Mouse (Mus musculus) CD4-positive helper T cell, adult 2 months (primary cell): ENCODE results near the gene Srrd.

ENCODE experiments used
- DNase-seq: peaks from one replicate; pipeline ENCODE4 v3.0.0-alpha.2; 2012; ENCODE audit warnings: low read depth, missing footprints, low spot score

Gene Srrd

DNA sequence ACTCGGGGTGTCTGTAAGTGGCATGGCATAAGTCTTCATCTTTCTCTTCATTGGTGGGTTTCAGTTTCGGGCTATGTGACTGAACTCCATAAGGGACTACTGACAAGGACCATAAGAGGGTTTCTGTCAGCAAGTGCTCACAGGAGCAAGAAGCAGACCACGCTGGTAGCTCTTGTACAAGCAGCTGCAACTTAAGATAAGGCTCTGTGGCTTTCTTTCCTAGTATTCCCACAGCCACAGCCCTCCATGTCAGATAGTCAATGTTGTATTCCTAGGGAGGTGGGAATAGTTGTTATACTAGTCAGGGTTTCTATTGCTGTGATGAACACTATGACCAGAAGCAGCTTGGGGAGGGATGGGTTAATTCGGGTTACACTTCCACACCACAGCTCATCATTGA, 16.7 kb upstream of the Srrd start:
- DNase-seq, result no peak

- DNase-seq, result no peak
Measured at GRCm38 (mm10) chr5:112356322-112356721, 13.5 kb upstream of the Srrd start.

- DNase-seq, result no peak
Measured at GRCm38 (mm10) chr5:112355910-112356309, 13.1 kb upstream of the Srrd start, which contains the start of gene Gm6583. TSS of gene Gm6583 (minus strand) at chr5:112356033.

DNA sequence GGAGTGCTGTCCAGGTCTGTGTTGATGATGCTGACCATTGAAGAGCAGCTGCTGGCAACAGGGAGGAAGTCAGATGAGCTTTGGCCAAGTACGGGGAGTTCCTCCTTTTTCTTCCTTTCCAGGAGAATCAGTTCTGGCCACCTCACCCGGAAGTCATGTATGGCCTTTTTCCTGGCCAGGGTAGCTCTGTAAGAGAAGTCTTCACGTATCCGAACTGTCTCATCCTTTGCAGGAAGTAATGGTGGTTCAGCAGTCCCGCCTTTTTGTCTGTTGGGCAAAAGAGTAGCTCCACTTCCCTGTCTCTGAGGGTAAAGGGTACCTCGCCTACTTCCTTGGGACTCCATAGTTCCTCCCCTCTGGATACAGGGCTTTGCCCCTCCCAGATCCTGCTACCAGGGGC, 12.7 kb upstream of the Srrd start:
- no peak for DNase-seq

- no peak for DNase-seq
Measured at GRCm38 (mm10) chr5:112349169-112349568, 6.3 kb upstream of the Srrd start.

- no peak for DNase-seq
Measured at GRCm38 (mm10) chr5:112346211-112346965, 3.5 kb upstream of the Srrd start.

- DNase-seq, result no peak
Measured at GRCm38 (mm10) chr5:112344092-112344960, 1.5 kb upstream of the Srrd start.

- DNase-seq, result no peak
Measured at GRCm38 (mm10) chr5:112343205-112343595, 360 bp upstream of the Srrd start.

DNA sequence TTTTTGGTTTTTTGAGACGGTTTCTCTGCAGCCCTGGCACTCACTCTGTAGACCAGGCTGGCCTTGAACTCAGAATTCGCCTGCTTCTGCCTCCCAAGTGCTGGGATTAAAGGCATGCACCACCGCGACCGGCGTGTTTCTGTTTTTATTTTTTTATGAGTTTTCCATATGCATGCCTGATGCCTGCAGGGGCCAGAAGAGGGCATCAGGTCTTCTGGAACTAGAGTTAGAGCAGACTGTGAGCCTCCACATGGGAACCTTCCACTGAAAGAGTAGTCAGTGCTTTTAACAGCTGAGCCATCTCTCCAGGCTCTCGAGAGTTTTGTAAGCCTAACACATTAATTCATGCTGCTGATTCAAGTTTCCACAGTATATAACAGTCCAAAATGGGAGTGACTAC, 3.6 kb downstream of the Srrd start:
- DNase-seq, result no peak

DNA sequence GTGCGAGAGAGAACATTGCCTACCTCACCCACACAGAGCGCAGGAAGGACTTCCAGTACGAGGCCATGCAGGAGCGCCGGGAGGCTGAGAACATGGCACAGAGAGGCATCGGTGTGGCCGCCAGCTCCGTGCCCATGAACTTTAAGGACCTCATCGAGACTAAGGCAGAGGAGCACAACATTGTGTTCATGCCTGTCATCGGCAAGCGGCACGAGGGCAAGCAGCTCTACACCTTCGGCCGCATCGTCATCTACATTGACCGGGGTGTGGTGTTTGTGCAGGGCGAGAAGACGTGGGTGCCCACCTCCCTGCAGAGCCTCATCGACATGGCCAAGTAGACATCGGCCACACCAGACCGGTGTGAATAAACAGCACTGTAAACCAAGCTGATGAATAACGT, 5.8 kb downstream of the Srrd start:
- DNase-seq, result no peak

DNA sequence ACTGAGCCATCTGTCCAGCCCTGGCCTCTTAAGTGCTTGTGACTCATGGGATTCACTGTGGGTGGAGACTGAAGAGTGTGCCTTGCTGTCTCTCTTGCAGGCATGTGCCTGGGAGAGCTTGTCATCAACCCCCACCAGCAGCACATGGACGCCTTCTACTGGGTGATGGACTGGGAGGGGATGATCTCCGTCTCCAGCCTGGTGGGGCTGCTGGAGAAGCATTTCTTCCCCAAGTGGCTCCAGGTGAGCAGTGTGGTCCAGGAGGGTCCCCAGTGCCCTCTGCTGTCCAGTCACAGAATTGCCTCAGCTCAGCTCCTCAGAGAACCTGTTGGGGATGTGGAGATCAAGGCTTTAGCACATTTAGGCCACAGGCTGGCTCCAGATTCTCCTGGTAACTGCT, 7.4 kb downstream of the Srrd start:
- DNase-seq, result peak; percentile 67

DNA sequence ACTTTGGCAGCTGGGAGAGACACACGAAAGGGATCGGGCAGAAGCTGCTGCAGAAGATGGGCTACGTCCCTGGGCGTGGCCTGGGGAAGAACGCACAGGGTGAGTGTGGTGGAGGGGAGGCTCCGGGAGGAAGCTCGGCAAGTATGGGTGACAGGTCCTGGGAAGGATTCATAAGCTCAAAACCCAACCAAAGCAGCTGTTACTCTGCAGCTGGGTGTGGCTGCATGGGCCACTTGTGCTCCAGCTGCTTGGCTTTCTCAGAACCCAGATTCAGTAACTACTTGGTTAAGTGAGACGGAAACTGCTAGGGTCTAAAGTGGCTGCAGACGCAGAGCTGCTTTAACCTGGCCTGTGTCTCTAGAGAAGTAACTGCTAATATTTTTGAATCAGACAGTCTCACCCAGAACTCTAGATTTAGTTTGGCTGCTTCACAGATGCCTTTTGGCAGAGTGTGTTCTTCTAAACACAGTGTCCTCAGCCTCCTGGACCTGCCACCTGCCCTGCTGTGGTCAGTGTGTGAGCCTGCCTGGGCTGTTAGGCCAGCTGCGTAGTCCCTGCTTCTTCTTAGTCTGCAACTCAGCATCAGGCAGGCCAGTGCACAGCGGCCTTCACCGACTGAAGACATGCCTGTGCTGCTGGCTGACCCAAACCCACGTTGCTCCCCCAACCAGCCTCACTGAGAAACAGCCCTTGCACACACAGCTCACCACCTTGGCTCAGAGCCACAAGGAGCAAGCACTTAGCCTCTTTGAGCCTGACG, 12.9 kb downstream of the Srrd start:
- no peak for DNase-seq

DNA sequence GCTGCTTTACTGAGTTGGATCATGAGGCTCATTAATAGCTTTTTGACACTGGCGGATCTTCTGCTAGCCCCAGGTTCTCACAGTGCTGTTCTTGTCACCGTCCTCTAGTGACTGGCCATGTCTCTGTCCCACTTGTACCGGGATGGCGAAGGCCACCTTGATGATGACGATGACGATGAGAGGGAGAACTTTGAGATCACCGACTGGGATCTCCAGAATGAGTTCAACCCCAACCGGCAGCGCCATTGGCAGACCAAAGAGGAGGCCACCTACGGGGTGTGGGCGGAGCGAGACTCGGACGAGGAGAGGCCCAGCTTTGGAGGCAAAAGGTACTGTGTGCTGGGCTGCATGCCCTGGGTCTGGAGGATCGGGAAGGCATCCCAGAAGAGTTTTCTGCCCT, 15.0 kb downstream of the Srrd start:
- no peak for DNase-seq

DNA sequence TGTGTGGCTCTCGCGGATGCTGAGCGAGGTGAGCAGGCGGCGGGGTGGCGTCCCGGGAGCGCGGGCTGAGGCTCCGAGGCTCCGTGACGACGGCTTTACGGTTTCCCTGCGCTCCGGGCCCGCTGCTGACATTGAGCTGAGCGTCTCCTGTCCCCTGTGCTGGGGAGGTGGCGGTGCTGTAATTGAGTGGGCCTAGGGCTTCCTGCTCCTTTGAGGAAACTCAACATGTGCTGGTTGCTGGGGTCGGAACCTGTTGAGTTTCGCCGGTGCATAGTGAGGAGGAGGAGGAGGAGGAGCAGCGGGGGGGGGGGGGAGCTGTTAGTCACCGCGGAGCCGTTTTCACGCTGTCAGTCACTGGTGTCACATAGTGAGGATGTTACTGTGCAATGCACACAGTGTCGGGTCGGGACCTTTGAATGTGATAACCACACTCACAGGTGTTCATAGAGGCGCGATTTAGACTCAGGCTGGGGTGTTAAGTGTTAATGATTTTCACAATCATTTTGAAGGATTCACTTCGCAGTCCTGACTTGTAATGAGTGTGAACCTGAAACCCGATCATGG, 16.3 kb downstream of the Srrd start:
- DNase-seq, result peak; percentile 64

DNA sequence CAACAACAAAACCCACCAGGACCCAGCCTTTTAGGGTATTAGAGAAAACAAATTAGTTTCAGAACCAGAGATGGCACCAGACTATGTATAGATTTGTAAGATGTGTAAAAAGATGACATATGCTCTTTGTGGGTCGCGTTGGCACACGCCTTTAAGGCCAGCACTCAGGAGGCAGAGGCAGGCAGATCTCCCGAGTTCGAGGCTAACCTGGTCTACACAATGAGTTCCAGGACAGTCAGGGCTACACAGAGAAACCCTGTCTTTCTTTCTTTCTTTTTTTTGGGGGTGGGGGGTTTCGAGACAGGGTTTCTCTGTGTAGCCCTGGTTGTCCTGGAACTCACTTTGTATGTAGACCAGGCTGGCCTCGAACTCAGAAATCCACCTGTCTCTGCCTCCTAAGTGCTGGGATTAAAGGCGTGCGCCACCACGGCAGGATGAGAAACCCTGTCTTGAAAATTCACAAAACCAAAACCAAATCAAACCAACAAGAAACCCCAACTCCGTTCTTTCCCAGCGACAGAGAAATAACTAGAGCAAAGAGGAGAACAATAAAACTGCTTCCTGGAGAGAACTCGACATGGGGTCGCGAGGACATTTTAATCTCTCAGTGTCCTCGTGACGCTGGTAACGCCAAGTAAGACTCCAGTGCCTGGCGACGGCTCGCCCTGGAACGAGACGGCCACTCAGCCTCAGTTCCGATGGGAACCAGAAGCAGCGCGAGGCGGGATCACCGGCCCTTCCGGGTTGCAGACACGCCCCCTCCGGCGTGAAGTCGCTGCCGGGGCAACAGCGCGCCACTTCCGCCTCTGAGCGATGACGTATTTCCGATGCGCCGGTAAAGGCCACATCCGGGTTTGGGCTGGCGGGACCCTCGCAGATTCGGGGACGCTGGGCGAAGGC, 17.0 kb downstream of the Srrd start, which contains the start of gene Tfip11:
Gene Tfip11, plus strand, starts transcription at position 813 of the 900 bp plus-strand sequence.
- peak; percentile 92 for DNase-seq

DNA sequence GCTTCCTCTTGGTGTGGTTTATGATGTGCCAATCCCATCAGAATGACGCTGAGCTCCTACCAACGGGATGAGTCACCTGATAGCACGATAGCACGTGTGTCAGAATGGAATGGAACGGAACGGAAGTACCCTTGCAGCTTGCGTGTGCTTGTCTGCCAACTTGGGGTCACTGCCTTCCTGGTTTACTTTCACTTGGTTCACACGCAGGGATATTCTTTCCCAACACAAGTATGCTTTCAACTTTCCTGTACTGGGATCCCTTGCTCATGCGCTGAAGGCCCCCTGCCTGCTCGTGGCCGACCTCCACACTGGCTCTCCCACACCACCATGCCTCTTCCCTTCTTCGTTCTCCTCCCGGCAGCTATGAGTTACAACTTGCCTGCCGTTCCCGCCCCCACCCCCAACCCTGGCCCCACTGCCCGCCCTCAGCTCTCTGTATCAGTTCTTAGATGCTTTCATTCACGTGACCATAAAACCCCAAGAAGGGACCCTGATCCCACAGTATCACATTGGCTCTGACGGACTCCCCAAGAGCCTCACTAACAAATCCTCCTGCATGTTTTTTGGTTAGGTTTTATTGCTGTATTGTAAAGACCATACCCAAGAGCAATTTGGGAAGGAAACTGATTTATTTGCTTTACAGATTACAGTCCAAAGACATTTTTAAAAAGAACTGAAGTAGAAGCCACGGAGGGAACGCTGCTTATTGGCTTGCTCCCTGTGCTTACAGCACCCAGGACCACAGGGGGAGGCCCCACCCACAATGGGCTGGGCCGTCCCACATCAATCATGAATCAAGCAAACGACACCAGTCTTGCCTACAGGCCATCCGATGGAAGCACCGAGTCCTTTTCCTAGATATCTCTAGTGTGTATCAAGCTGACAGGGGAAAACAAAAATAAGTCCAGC, 17.9 kb downstream of the Srrd start:
- DNase-seq, result peak; percentile 90

- no peak for DNase-seq
Measured at GRCm38 (mm10) chr5:112323246-112323645, 19.6 kb downstream of the Srrd start.

DNA sequence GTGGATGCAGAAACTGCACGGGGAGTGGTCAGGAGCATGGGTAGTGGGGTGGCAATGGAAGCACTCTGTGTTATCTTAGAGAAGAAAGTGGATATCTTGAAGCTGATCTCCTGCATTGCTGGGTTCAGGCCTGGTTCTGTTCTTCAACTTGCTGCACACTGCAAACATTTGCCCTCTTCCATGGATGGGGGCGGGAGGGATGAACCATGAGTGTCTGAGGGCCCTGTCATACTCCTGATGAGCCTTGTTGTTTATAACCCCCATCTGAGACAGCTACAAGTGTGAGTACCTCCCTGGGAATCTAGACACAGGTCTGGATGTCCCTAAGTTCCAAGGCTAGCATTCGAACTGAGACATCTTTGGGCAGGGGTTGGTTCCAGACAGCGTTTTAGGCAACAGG, 21.5 kb downstream of the Srrd start:
- no peak for DNase-seq

DNA sequence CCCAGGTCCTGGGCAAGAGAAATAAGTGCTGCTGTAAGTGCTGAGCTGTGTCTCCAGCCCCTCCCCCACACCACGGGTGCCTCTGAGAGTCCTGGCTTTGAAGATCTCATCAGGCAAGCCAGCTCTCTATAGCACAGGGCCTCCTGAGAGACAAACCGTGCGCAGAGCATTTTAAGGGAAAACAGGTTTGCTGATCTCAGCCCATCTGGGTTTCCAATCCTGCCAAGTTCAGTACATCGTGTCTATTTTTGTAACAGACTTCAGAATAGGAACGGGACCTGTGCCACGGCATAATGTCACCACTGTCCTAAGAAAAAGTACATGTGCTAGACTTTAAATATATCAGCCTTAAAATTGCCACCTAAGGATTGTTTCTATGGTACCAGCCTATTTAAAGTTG, 21.9 kb downstream of the Srrd start:
- no peak for DNase-seq

DNA sequence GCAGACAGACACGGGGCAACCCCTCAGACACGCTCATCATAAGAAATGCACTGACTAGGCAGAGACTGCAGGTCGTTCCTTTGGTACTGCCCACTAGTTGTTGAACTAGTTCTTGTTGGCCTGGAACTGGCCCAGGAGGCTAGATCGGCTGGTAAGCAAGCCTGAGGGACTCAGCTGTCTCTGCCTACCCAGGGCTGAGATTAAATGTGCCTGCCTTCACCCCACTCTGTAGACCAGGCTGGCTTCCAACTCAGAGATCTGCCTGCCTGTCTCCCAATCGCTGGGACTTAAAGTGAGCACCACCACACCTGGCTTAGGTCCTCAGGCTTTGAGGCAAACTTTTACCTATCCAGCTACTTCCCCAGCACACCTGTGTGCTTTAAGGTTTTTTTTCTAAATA, 22.5 kb downstream of the Srrd start:
- no peak for DNase-seq
